Mouse (Mus musculus) stomach, embryonic 14.5 days (tissue): Measurements from ENCODE around the gene Tmem220. TPM values are rescaled to one million over a fixed set of nuclear protein-coding genes. Genes with fewer than 3 reads are reported as not detected.

Source experiments
- ATAC-seq: fragments of 200-750 bp; cut with Nextera tagmentation; 2 replicates; pipeline ENCODE4 v1.8.0; 2017; ENCODE audit warnings: low read depth, moderate TSS enrichment; ENCODE audit not compliant: insufficient number of reproducible peaks, insufficient read depth, low FRiP score
- H3K27ac ChIP-seq: fragments of 300-500 bp; sonication (generic); 2 replicates; pipeline ENCODE4 v1.5.1; 2014; ENCODE audit warnings: mild to moderate bottlenecking, low read length, moderate library complexity, mixed read lengths
- H3K27me3 ChIP-seq: fragments of 300-500 bp; sonication (generic); 2 replicates; pipeline ENCODE4 v1.6.1; 2014; ENCODE audit warnings: low read length, control low read depth, mixed read lengths; ENCODE audit not compliant: control insufficient read depth, insufficient read depth
- H3K36me3 ChIP-seq: fragments of 300-500 bp; sonication (generic); 2 replicates; pipeline ENCODE4 v1.6.1; 2014; ENCODE audit warnings: mild to moderate bottlenecking, control low read depth, low read length, moderate library complexity, mixed read lengths; ENCODE audit not compliant: control insufficient read depth, insufficient read depth
- H3K4me1 ChIP-seq: fragments of 300-500 bp; sonication (generic); 2 replicates; pipeline ENCODE4 v1.6.1; 2014; ENCODE audit warnings: low read length, control low read depth, mixed read lengths; ENCODE audit not compliant: control insufficient read depth, insufficient read depth
- H3K4me2 ChIP-seq: fragments of 300-500 bp; sonication (generic); replicated peaks from 2 replicates; pipeline ENCODE4 v1.6.1; 2014; ENCODE audit warnings: low read depth, low read length, control low read depth
- H3K4me3 ChIP-seq: fragments of 300-500 bp; sonication (generic); 2 replicates; pipeline ENCODE4 v1.5.1; 2014; ENCODE audit warnings: low read depth, low read length, control low read depth
- H3K9ac ChIP-seq: fragments of 300-500 bp; sonication (generic); replicated peaks from 2 replicates; pipeline ENCODE4 v1.6.1; 2014; ENCODE audit warnings: low read depth, mild to moderate bottlenecking, control low read depth, low read length, moderate library complexity, mixed read lengths
- H3K9me3 ChIP-seq: fragments of 300-500 bp; sonication (generic); 2 replicates; pipeline ENCODE4 v1.6.1; 2016; ENCODE audit warnings: low read depth, low read length, control low read depth; ENCODE audit not compliant: control insufficient read depth
- WGBS: fragments of 180-500 bp; shearing (Covaris S2); extraction: QIAGEN DNeasy Blood & Tissue Kit; methylation state at CpG from one replicate; pipeline ENCODE4 v1.1.7; 2014; 5-methylcytosine and 5-hydroxymethylcytosine counted together
- polyA plus RNA-seq: library from polyadenylated mRNA; unstranded; fragments of >200 nt; fragmentation: Nextera tagmentation; extraction: Ambion mirVana; gene quantifications from 2 replicates; pipeline ENCODE4 v1.2.1, GENCODE M21; 2014

Tmem220 gene
- polyA plus RNA-seq, 1 experiment from 2014 or later = 2.2 TPM

DNA sequence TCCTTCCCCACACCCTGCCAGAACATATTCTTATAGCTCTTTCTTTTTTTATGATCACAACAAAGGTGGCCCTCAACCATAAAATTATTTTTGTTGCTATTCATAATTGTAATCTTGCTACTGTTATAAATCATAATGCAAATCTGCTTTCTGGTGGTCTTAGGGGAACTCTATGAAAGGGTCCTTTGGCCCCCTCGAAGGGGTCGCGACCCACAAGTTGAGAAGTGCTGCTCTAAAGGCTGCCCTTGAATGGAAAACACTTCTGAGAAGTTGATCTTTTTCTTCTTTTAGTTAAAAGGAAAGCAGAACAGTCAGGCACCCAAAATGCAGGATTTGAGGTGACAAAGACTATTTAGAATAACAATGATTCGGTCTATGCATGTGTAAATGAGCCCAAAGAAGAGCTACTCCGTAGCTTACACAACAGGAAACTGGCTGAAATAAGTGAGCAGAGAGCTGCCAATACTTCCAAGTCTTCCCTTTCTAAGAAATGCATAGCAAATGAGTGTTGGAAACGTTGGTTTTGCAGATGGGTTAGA, 1.1 kb upstream of the Tmem220 start:
- Histone ChIP-seq H3K4me3 (no peak overlapping the region), H3K4me2 (no peak overlapping the region), H3K9me3 (no peaks in the 10 kb centered on the region), H3K4me1 (no peaks in the 10 kb centered on the region), H3K36me3 (no peaks in the 10 kb centered on the region), H3K9ac (no peak overlapping the region), H3K27ac (no peak overlapping the region), H3K27me3 (no peaks in the 10 kb centered on the region)
- ATAC-seq = no peak
- 38% methylated on average over 6 of the region's 6 CpGs for WGBS

DNA sequence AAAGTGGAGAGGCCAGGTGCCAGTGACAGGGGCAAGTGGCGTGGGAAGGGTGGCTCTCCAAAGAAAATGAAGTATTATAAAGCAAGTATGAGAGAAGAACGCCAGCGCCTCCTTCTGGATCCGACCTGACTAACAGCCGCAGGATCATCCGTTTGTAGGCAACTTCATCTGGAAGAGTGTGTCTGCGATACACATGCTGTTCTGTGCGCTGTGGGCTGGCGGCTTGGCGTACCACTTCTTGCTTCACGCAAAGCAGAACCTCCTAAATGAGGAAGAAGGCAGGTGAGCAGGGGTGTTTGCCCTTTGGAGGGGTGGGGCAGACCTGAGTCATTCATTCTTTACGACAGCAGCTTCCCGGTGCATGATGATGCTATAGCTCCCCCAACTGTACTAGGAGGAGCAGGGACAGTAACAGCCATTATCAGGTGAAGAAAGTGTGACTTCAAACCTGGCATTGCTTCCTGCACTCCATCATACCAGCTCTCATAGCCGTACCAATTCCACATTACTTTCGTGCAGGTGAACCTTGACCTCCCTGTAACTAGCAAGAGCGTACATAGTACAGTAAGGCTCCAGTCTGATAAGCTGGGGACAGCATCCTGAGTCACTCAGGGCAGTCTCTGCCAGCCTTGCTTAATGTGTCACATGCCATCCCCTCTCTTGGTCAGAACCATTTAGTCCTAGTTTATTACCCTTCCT, 6.1 kb downstream of the Tmem220 start:
- ATAC-seq = no peak
- no peaks in the 10 kb centered on the region for H3K9me3 ChIP-seq
- H3K27me3 ChIP-seq = no peaks in the 10 kb centered on the region
- WGBS = 56% methylated on average over 16 of the region's 16 CpGs
- no peaks in the 10 kb centered on the region for H3K36me3 ChIP-seq
- H3K27ac ChIP-seq = no peak overlapping the region
- H3K4me3 ChIP-seq = no peak overlapping the region
- H3K4me1 ChIP-seq = no peaks in the 10 kb centered on the region
- H3K9ac ChIP-seq = no peak overlapping the region
- no peak overlapping the region for H3K4me2 ChIP-seq

DNA sequence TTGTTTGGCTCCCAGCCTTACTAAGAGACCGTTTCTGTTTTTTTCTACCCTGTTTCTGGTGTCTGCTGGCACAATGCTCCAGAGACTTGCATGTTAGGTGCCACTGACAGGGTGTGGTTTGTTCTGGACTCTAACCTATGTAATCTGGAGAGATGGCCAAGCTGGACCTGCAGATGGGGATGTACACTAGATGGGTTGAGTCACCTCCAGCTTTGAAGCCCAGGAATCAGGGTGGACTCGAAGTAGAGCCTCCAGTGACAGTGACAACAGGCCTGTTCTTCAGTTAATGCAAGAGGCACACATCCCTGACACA, 6.6 kb downstream of the Tmem220 start:
- ATAC-seq = no peak
- H3K9ac ChIP-seq = no peak overlapping the region
- no peak overlapping the region for H3K4me3 ChIP-seq
- peaks cover under 1% of the 10 kb centered on the region; the same call in 1 of the 2 replicates for H3K36me3 ChIP-seq
- no peaks in the 10 kb centered on the region for H3K4me1 ChIP-seq
- no peaks in the 10 kb centered on the region for H3K9me3 ChIP-seq
- H3K4me2 ChIP-seq = no peak overlapping the region
- 74% methylated on average over 2 of the region's 2 CpGs for WGBS
- H3K27ac ChIP-seq = no peak overlapping the region
- H3K27me3 ChIP-seq = no peaks in the 10 kb centered on the region

DNA sequence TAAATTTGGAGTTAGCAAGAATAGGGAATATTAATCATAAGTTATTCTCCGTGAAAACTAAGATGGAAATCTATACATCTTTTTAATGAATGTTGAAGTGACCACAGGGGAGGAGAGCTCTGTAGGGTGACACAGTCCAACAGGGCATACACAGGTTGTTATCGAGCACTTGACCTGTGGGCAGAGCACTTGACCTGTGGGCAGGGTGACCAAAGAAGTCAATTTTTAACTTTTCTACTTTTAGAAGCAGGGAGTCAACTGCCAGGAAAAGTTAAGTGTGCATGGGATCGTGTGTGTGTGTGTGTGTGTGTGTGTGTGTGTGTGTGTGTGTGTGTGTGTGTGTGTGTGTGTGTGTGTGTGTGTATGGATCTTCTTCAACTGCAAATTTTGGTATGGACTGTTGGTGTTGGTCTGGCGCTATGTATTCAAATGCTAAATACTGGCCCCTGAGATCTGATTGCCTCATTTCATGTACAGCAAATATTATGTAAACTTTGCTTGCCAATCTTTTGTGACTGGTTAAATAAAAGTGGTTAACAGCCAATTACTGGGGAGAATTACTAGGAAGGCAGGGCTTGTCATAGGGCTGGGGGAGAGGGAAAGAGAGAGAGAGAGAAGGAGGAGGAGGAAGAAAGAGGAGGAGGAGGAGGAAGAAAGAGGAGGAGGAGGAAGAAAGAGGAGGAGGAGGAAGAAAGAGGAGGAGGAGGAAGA, 10.0 kb downstream of the Tmem220 start:
- no peak for ATAC-seq
- Histone ChIP-seq H3K27me3 (no peaks in the 10 kb centered on the region), H3K4me1 (no peaks in the 10 kb centered on the region), H3K4me2 (no peak overlapping the region), H3K27ac (no peak overlapping the region), H3K4me3 (no peak overlapping the region), H3K9ac (no peak overlapping the region), H3K9me3 (no peaks in the 10 kb centered on the region), H3K36me3 (peaks cover 20% of the 10 kb centered on the region)
- 72% methylated on average over 4 of the region's 4 CpGs for WGBS

DNA sequence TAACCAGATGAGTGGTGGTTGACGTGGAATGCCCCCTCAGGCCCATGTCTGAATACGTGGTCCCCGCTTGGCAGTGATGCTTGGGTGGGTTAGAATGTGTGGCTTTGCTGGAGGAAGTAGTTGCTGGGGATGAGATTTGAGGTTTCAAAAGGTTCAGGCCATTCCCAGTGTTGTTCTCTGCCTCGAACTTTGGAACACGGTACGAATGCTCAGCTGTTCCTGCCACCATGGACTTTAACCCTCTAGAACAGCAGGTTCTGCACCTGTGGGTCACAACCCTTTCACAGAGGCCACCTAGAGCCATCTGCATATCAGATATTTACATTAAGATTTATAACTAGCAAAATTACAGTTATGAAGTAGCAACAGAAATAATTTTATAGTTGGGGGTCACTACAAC, 11.3 kb downstream of the Tmem220 start:
- Histone ChIP-seq H3K27ac (no peak overlapping the region), H3K27me3 (no peaks in the 10 kb centered on the region), H3K9me3 (no peaks in the 10 kb centered on the region), H3K4me1 (no peaks in the 10 kb centered on the region), H3K9ac (no peak overlapping the region), H3K4me2 (no peak overlapping the region), H3K36me3 (peaks cover 30% of the 10 kb centered on the region), H3K4me3 (no peak overlapping the region)
- 90% methylated on average over 6 of the region's 6 CpGs for WGBS
- ATAC-seq = no peak

DNA sequence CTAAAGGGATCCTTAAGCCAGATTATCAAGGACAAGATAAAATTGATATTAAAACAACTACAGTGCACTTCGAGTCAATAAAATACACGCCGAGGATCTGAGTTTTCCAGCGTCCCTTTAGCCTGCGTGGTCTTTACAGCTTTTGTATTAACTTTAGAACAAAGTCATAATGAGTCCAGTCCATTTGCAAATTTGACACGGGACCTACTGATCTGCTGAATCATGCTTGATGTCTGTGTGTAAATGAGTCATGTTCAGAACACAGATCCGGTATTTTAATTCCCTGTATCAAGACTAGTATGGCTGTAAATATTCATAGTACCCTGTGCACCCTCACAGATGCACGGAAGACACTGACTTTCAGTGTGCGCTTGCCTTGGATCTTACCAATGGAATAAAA, 11.9 kb downstream of the Tmem220 start:
- Histone ChIP-seq H3K9ac (no peak overlapping the region), H3K4me3 (no peak overlapping the region), H3K27me3 (no peaks in the 10 kb centered on the region), H3K36me3 (peaks cover 30% of the 10 kb centered on the region), H3K27ac (no peak overlapping the region), H3K4me1 (no peaks in the 10 kb centered on the region), H3K4me2 (no peak overlapping the region), H3K9me3 (no peaks in the 10 kb centered on the region)
- WGBS = 92% methylated on average over 9 of the region's 9 CpGs
- ATAC-seq = no peak

DNA sequence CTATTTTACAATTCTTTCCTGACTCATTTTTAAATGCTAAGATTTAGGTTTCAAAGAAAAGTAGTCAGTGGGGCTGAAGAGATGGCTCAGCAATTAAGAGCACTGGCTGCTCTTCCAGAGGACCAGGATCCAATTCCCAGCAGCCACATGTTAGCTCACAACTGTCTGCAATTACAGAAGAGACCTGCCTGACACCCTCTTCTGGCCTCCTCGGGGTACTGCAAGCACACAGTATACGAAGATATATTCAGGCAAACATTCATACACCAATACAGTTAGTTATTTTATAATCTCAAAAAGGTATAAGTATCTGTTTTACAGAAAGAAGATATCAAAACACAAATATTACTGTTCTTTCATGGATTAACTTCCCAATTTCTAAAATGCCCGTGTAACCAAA, 14.8 kb downstream of the Tmem220 start:
- Histone ChIP-seq H3K27ac (no peak overlapping the region), H3K4me3 (no peak overlapping the region), H3K9me3 (no peaks in the 10 kb centered on the region), H3K4me1 (no peaks in the 10 kb centered on the region), H3K36me3 (peaks cover 33% of the 10 kb centered on the region), H3K9ac (no peak overlapping the region), H3K27me3 (no peaks in the 10 kb centered on the region), H3K4me2 (no peak overlapping the region)
- ATAC-seq = no peak
- WGBS = 87% methylated on average over 3 of the region's 3 CpGs

DNA sequence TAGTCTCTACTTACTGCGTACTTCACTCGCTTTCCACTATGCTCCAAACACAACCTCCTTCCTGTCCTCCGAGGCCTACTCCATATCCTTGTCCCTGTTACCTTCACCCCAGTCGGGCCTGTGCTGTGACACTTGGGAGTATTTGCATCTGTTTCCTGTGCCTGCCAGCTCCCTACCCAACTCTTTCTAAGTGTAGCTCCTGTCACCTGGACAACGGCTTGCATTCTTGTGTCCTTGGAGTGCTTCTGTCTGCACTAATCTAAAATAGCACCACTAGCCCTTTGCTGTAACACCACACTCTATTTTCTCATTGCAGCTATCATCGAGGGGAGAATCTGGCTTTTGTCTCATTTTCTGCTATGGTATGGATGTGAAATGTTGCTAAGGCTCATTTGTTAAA, 15.5 kb downstream of the Tmem220 start:
- Histone ChIP-seq H3K27me3 (no peaks in the 10 kb centered on the region), H3K9ac (no peak overlapping the region), H3K4me3 (no peak overlapping the region), H3K27ac (no peak overlapping the region), H3K4me2 (no peak overlapping the region), H3K36me3 (peaks cover 33% of the 10 kb centered on the region), H3K4me1 (no peaks in the 10 kb centered on the region), H3K9me3 (no peaks in the 10 kb centered on the region)
- ATAC-seq = no peak
- WGBS = 92% methylated on average over 6 of the region's 6 CpGs
